Mouse (Mus musculus): ENCODE measurements at regions not wholly inside any gene's neighbourhood (a gene's known extent, or its start where the extent isn't known, plus 50 kb on each side); places are given as distances from the start of the nearest gene placed in this dataset.

- intact Hi-C loops (cut with DNase I): no loop called here
- DNase-seq: no peak
These were observed 367.2 kb upstream of the Siglech start for GRCm38 (mm10) chr7:55400774-55401173.

GRCm38 (mm10) chr7:55401300-55401711 lies 366.7 kb upstream of the Siglech start:
- peak; percentile 39 for DNase-seq

GRCm38 (mm10) chr7:55447297-55447885 lies 320.6 kb upstream of the Siglech start:
- DNase-seq: no peak
- intact Hi-C loops (cut with DNase I): no loop called here

More at GRCm38 (mm10) chr7:55401300-55401711, 366.7 kb upstream of the Siglech start:
- intact Hi-C loops (cut with DNase I): no loop called here

Measured in left cerebral cortex, postnatal 4 days (tissue).